In the genomic region with DNA sequence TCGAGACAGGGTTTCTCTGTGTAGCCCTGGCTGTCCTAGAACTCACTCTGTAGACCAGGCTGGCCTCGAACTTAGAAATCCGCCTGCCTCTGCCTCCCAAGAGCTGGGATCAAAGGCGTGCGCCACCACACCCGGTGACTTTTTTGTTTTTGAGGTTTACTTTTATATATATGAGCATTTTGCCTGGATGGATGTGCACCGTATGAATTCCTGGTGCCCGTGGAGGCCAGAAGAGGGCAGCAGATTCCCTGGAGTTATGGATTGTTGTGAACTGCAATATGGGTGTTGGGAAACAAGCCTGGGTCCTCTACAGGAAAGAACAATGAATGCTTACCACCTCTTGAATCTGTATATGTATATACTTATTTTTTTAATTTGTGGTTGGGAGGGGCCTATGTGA, we compare ENCODE assay signal across 15 mouse cellular contexts. TPM values are rescaled to one million over a fixed set of nuclear protein-coding genes. Genes with fewer than 3 reads are reported as not detected.
DNase-seq lines count a peak whose midpoint lies in the region; ATAC-seq and TF ChIP-seq lines count a peak whose summit lies in the region.
"Had no signal": no experiment of that assay in that cellular context is flagged by ENCODE, and none has a peak within 500 bp of the region (broad histone marks: within the 10 kb centered on the region; RNA-seq: fewer than 3 reads in every experiment).

No protein-coding gene starts in this region.

- H3K27me3 ChIP-seq in intestine, postnatal 0 days (replicated peaks; ENCODE audit: control insufficient read depth, insufficient read depth, low read length), result no peaks in the 10 kb centered on the region
- no peaks in the 10 kb centered on the region for H3K27me3 ChIP-seq in intestine, embryonic 16.5 days (replicated peaks; ENCODE audit: control insufficient read depth, insufficient read depth, low read length)
- peaks cover 14% of the 10 kb centered on the region for H3K27me3 ChIP-seq in CH12.LX (replicated peaks)
- H3K27me3 ChIP-seq in lung, embryonic 14.5 days (ENCODE audit: insufficient read depth, low read length), result no peaks in the 10 kb centered on the region
- no peaks in the 10 kb centered on the region for H3K27me3 ChIP-seq in cerebellum, adult 2 months (ENCODE audit: control insufficient read depth, insufficient read depth, low read length)
- H3K27me3 ChIP-seq: limb, embryonic 13.5 days; stomach, embryonic 15.5 days had no signal

- H3K4me3 ChIP-seq in intestine, postnatal 0 days (ENCODE audit: low read depth, low read length), result no peak overlapping the region
- no peak overlapping the region for H3K4me3 ChIP-seq in intestine, embryonic 16.5 days (ENCODE audit: low read length)
- no peak overlapping the region for H3K4me3 ChIP-seq in CH12.LX (replicated peaks in 1 of 3; ENCODE audit: low read depth in 2 of 3, low read length in 2 of 3, poor library complexity in 1 of 3)
- no peak overlapping the region for H3K4me3 ChIP-seq in lung, embryonic 14.5 days (ENCODE audit: low read depth, low read length)
- no peak overlapping the region for H3K4me3 ChIP-seq in cerebellum, adult 2 months (replicated peaks; ENCODE audit: insufficient read depth, low read depth, low read length)
- H3K4me3 ChIP-seq: limb, embryonic 13.5 days; stomach, embryonic 15.5 days had no signal

- H3K9ac ChIP-seq in intestine, postnatal 0 days (ENCODE audit: low read depth, low read length), result no peak overlapping the region
- H3K9ac ChIP-seq in intestine, embryonic 16.5 days (ENCODE audit: low read depth, low read length), result no peak overlapping the region
- H3K9ac ChIP-seq in CH12.LX (ENCODE audit: insufficient read depth, low read depth), result no peak overlapping the region
- no peak overlapping the region for H3K9ac ChIP-seq in lung, embryonic 14.5 days
- H3K9ac ChIP-seq: limb, embryonic 13.5 days; stomach, embryonic 15.5 days had no signal

- H3K4me1 ChIP-seq in intestine, postnatal 0 days (replicated peaks; ENCODE audit: control insufficient read depth, insufficient read depth, low read length), result peaks cover 11% of the 10 kb centered on the region; the same call in 1 of the 2 replicates
- peaks cover 23% of the 10 kb centered on the region for H3K4me1 ChIP-seq in intestine, embryonic 16.5 days (ENCODE audit: control insufficient read depth, insufficient read depth, low read length)
- H3K4me1 ChIP-seq in CH12.LX (ENCODE audit: control insufficient read depth in 1 of 2, insufficient read depth in 2 of 2), result peaks cover 6 to 20% of the 10 kb centered on the region in 2 experiments
- H3K4me1 ChIP-seq in lung, embryonic 14.5 days (ENCODE audit: insufficient read depth), result peaks cover 11% of the 10 kb centered on the region; the same call in 1 of the 2 replicates
- H3K4me1 ChIP-seq in cerebellum, adult 2 months (ENCODE audit: control insufficient read depth, insufficient read depth, low read length), result no peaks in the 10 kb centered on the region; the same call in 1 of the 2 replicates

- 80% methylated on average over 8 of the region's 8 CpGs for WGBS in intestine, postnatal 0 days
- WGBS in intestine, embryonic 16.5 days, result 77% methylated on average over 8 of the region's 8 CpGs
- WGBS in lung, embryonic 14.5 days, result 71% methylated on average over 8 of the region's 8 CpGs
- 74% methylated on average over 8 of the region's 8 CpGs for WGBS in cerebellum, adult 2 months

- no peak overlapping the region for H3K4me2 ChIP-seq in intestine, postnatal 0 days (replicated peaks; ENCODE audit: low read depth)
- H3K4me2 ChIP-seq in intestine, embryonic 16.5 days (ENCODE audit: low read depth, low read length), result no peak overlapping the region
- no peak overlapping the region for H3K4me2 ChIP-seq in CH12.LX (ENCODE audit: insufficient read depth, low read depth, poor library complexity, severe bottlenecking)
- no peak overlapping the region for H3K4me2 ChIP-seq in lung, embryonic 14.5 days
- H3K4me2 ChIP-seq: limb, embryonic 13.5 days; stomach, embryonic 15.5 days had no signal

- no peaks in the 10 kb centered on the region for H3K79me2 ChIP-seq in CH12.LX (replicated peaks; ENCODE audit: control insufficient read depth, extremely low read depth, insufficient read depth, poor library complexity, severe bottlenecking)

- no peak for TF ChIP-seq EP300 in CH12.LX (IDR thresholded peaks at IDR 0.05; ENCODE audit: low read length)

- dilution Hi-C loops in CH12.LX (cut with MboI; ENCODE audit: extremely low pct_ligation_motif_present, extremely low pct_unique_long_range_greater_than_20kb, low sequenced_read_pairs), result no loop called here

- TF ChIP-seq CTCF in intestine, postnatal 0 days (IDR thresholded peaks at IDR 0.05; ENCODE audit: low read depth), result peak; percentile 66
- TF ChIP-seq CTCF in CH12.LX (conservative IDR thresholded peaks at IDR 0.05 in 1 of 2, IDR thresholded peaks at IDR 0.05 in 1 of 2; ENCODE audit: low read depth in 2 of 2, low read length in 2 of 2), result peak in 1 of 2 experiments; percentile 58; a peak in 2 of 4 replicates
- peak; percentile 52 for TF ChIP-seq CTCF in lung, embryonic 14.5 days (IDR thresholded peaks at IDR 0.05; ENCODE audit: low read depth)
- no peak for TF ChIP-seq CTCF in cerebellum, adult 2 months (IDR thresholded peaks at IDR 0.05; ENCODE audit: borderline replicate concordance, insufficient read depth, low read depth, low read length)

- peak; percentile 36 for TF ChIP-seq RAD21 in CH12.LX (IDR thresholded peaks at IDR 0.05; ENCODE audit: low read depth, low read length)

- H3K27ac ChIP-seq in intestine, postnatal 0 days (ENCODE audit: low read depth, low read length), result no peak overlapping the region
- H3K27ac ChIP-seq in intestine, embryonic 16.5 days (ENCODE audit: low read length), result no peak overlapping the region
- H3K27ac ChIP-seq in CH12.LX (ENCODE audit: insufficient read depth, low read depth), result no peak overlapping the region
- H3K27ac ChIP-seq in lung, embryonic 14.5 days (ENCODE audit: low read depth), result no peak overlapping the region
- H3K27ac ChIP-seq in cerebellum, adult 2 months (ENCODE audit: insufficient read depth, low read length), result no peak overlapping the region
- H3K27ac ChIP-seq: limb, embryonic 13.5 days; stomach, embryonic 15.5 days had no signal

- H3K36me3 ChIP-seq in intestine, postnatal 0 days (ENCODE audit: control insufficient read depth, insufficient read depth), result no peaks in the 10 kb centered on the region
- no peaks in the 10 kb centered on the region for H3K36me3 ChIP-seq in intestine, embryonic 16.5 days (ENCODE audit: control insufficient read depth, insufficient read depth, low read length)
- H3K36me3 ChIP-seq in CH12.LX (replicated peaks in 1 of 2; ENCODE audit: control insufficient read depth in 1 of 2, insufficient read depth in 1 of 2, low read length in 1 of 2), result no peaks in the 10 kb centered on the region
- peaks cover 11% of the 10 kb centered on the region; the same call in 1 of the 2 replicates for H3K36me3 ChIP-seq in lung, embryonic 14.5 days (ENCODE audit: insufficient read depth)
- H3K36me3 ChIP-seq: limb, embryonic 13.5 days; stomach, embryonic 15.5 days had no signal

- TF ChIP-seq POLR2A in CH12.LX (IDR thresholded peaks at IDR 0.05; ENCODE audit: low read depth, low read length), result no peak
- TF ChIP-seq POLR2A in cerebellum, adult 2 months (IDR thresholded peaks at IDR 0.05; ENCODE audit: borderline replicate concordance, insufficient read depth, low read length), result no peak

- DNase-seq in CH12.LX (ENCODE audit: extremely low read depth) (no peak), ES-CJ7 (ENCODE audit: low read depth, low spot score) (peak; percentile 55)
- DNase-seq in lung, embryonic 14.5 days, result peak; percentile 43
- no peak for DNase-seq in cerebellum, adult 2 months
- DNase-seq in adrenal gland, postnatal 10 days, result no peak
- DNase-seq: cerebellum, adult 9-10 months; thymus, postnatal 4 days had no signal

- no peaks in the 10 kb centered on the region for H3K9me3 ChIP-seq in intestine, postnatal 0 days (ENCODE audit: control insufficient read depth)
- no peaks in the 10 kb centered on the region for H3K9me3 ChIP-seq in intestine, embryonic 16.5 days (ENCODE audit: control insufficient read depth, low read length)
- peaks cover 3% of the 10 kb centered on the region for H3K9me3 ChIP-seq in CH12.LX (replicated peaks; ENCODE audit: low read length)
- no peaks in the 10 kb centered on the region for H3K9me3 ChIP-seq in lung, embryonic 14.5 days (ENCODE audit: low read depth, low read length)
- H3K9me3 ChIP-seq: limb, embryonic 13.5 days; stomach, embryonic 15.5 days had no signal

- in situ Hi-C loops in CH12.LX (cut with MboI; ENCODE audit: low pct_ligation_motif_present, low pct_unique_long_range_greater_than_20kb, low sequenced_read_pairs), result loop anchor here (5.0 kb wide), 1 partner anchor 35 kb away; no protein-coding TSS in a partner anchor

- no peak for ATAC-seq in intestine, postnatal 0 days
- ATAC-seq in intestine, embryonic 16.5 days, result no peak
- ATAC-seq in lung, embryonic 14.5 days (ENCODE audit: insufficient read depth), result no peak

RNA-seq across cellular contexts. Expression of gene Nectin2, which starts 2.4 kb away (rescaled TPM):
- polyA plus RNA-seq in intestine, postnatal 0 days (2015; fragmentation: Nextera tagmentation; extraction: Ambion mirVana), result 93.1 and 94.7 TPM in 2 replicates
- polyA plus RNA-seq in intestine, embryonic 16.5 days (2015; fragmentation: Nextera tagmentation; extraction: Ambion mirVana), result 143 and 149 TPM in 2 replicates
- 9.1 and 14.1 TPM in 2 replicates for total RNA-seq in CH12.LX (2012; rRNA removed)
- total RNA-seq in CH12.LX (2014; rRNA removed), result 3.0 and 3.4 TPM in 2 replicates
- 6.3 and 6.5 TPM in 2 replicates for polyA plus RNA-seq in CH12.LX (2012; ENCODE audit: insufficient read length, low read depth)
- 120 and 125 TPM in 2 replicates for polyA plus RNA-seq in lung, embryonic 14.5 days (2014; fragmentation: Nextera tagmentation; extraction: Ambion mirVana)
- polyA plus RNA-seq in cerebellum, adult 2 months (2012; rRNA removed), result 8.9 and 9.3 TPM in 2 replicates
- 100 to 1,000 TPM in 1 of 2 experiments, 10 to 100 TPM in 1; 86.7 to 106 TPM for total RNA-seq in adrenal gland, postnatal 10 days (2021)

RNA-seq across cellular contexts. Expression of gene Bcam, which starts 18.2 kb away (rescaled TPM):
- 36.2 and 38.0 TPM in 2 replicates for polyA plus RNA-seq in intestine, postnatal 0 days (2015; fragmentation: Nextera tagmentation; extraction: Ambion mirVana)
- 58.7 and 62.7 TPM in 2 replicates for polyA plus RNA-seq in intestine, embryonic 16.5 days (2015; fragmentation: Nextera tagmentation; extraction: Ambion mirVana)
- 8.2 and 10.9 TPM in 2 replicates for total RNA-seq in CH12.LX (2012; rRNA removed)
- 2.4 and 3.0 TPM in 2 replicates for total RNA-seq in CH12.LX (2014; rRNA removed)
- 4.8 and 5.3 TPM in 2 replicates for polyA plus RNA-seq in CH12.LX (2012; ENCODE audit: insufficient read length, low read depth)
- polyA plus RNA-seq in lung, embryonic 14.5 days (2014; fragmentation: Nextera tagmentation; extraction: Ambion mirVana), result 206 and 209 TPM in 2 replicates
- 24.7 and 25.3 TPM in 2 replicates for polyA plus RNA-seq in cerebellum, adult 2 months (2012; rRNA removed)
- 10 to 100 TPM; 62.4 to 75.1 TPM for total RNA-seq in adrenal gland, postnatal 10 days (2021)
- total RNA-seq: megakaryocyte-erythroid progenitor cell, adult 5-6 weeks had no signal

RNA-seq across cellular contexts. Expression of gene Tomm40, which starts 37.4 kb away (rescaled TPM):
- polyA plus RNA-seq in intestine, postnatal 0 days (2015; fragmentation: Nextera tagmentation; extraction: Ambion mirVana), result 80.1 and 85.5 TPM in 2 replicates
- 143 and 157 TPM in 2 replicates for polyA plus RNA-seq in intestine, embryonic 16.5 days (2015; fragmentation: Nextera tagmentation; extraction: Ambion mirVana)
- total RNA-seq in CH12.LX (2012; rRNA removed), result 179 and 214 TPM in 2 replicates
- total RNA-seq in CH12.LX (2014; rRNA removed), result 115 TPM in 2 replicates
- polyA plus RNA-seq in CH12.LX (2012; ENCODE audit: insufficient read length, low read depth), result 197 and 221 TPM in 2 replicates
- 149 and 168 TPM in 2 replicates for polyA plus RNA-seq in lung, embryonic 14.5 days (2014; fragmentation: Nextera tagmentation; extraction: Ambion mirVana)
- 125 TPM in 2 replicates for polyA plus RNA-seq in cerebellum, adult 2 months (2012; rRNA removed)
- 100 to 1,000 TPM; 157 to 171 TPM for total RNA-seq in adrenal gland, postnatal 10 days (2021)

RNA-seq across cellular contexts. Expression of gene Cblc, which starts 44.0 kb away (rescaled TPM):
- 54.8 and 56.5 TPM in 2 replicates for polyA plus RNA-seq in intestine, postnatal 0 days (2015; fragmentation: Nextera tagmentation; extraction: Ambion mirVana)
- 32.6 and 42.1 TPM in 2 replicates for polyA plus RNA-seq in intestine, embryonic 16.5 days (2015; fragmentation: Nextera tagmentation; extraction: Ambion mirVana)
- total RNA-seq in CH12.LX (2012; rRNA removed), result 30.8 and 38.9 TPM in 2 replicates
- 6.4 and 7.2 TPM in 2 replicates for total RNA-seq in CH12.LX (2014; rRNA removed)
- 12.7 and 13.4 TPM in 2 replicates for polyA plus RNA-seq in CH12.LX (2012; ENCODE audit: insufficient read length, low read depth)
- 6.8 and 10.2 TPM in 2 replicates for polyA plus RNA-seq in lung, embryonic 14.5 days (2014; fragmentation: Nextera tagmentation; extraction: Ambion mirVana)
- polyA plus RNA-seq in cerebellum, adult 2 months (2012; rRNA removed), result not detected in 2 replicates
- total RNA-seq in adrenal gland, postnatal 10 days (2021), result 1 to 10 TPM; 1.8 to 3.2 TPM
- total RNA-seq: adrenal gland, postnatal 36 days; gastrocnemius, adult 18-20 months; megakaryocyte-erythroid progenitor cell, adult 5-6 weeks had no signal
- polyA plus RNA-seq: heart, embryonic 14.5 days had no signal

RNA-seq across cellular contexts. Expression of gene Apoe, which starts 53.7 kb away (rescaled TPM):
- 435 and 436 TPM in 2 replicates for polyA plus RNA-seq in intestine, postnatal 0 days (2015; fragmentation: Nextera tagmentation; extraction: Ambion mirVana)
- 314 and 355 TPM in 2 replicates for polyA plus RNA-seq in intestine, embryonic 16.5 days (2015; fragmentation: Nextera tagmentation; extraction: Ambion mirVana)
- total RNA-seq in CH12.LX (2012; rRNA removed) (10.0 and 10.5 TPM in 2 replicates), CH12.LX (2014; rRNA removed) (6.2 and 6.4 TPM in 2 replicates)
- polyA plus RNA-seq in CH12.LX (2012; ENCODE audit: insufficient read length, low read depth), result 16.7 and 21.4 TPM in 2 replicates
- 404 and 439 TPM in 2 replicates for polyA plus RNA-seq in lung, embryonic 14.5 days (2014; fragmentation: Nextera tagmentation; extraction: Ambion mirVana)
- 2,800 and 2,936 TPM in 2 replicates for polyA plus RNA-seq in cerebellum, adult 2 months (2012; rRNA removed)
- total RNA-seq in adrenal gland, postnatal 10 days (2021), result 1,000 to 10,000 TPM; 1,872 to 4,173 TPM

Comparison
In these comparisons a context has a peak if more than half of its experiments do, and no peak if none do; other contexts are left out.
1. DNase-seq: peak in ES-CJ7 (single experiment) and lung, embryonic 14.5 days (single experiment); none in CH12.LX (single experiment), cerebellum, adult 2 months (0 of 2) and adrenal gland, postnatal 10 days (single experiment).